Mouse (Mus musculus) cerebellum, adult 2 months (tissue): ENCODE data around the gene Selenoo. TPM values are rescaled to one million over a fixed set of nuclear protein-coding genes. Genes with fewer than 3 reads are reported as not detected.
A peak's percentile ranks its signal among the peaks of the same experiment; 100 is the strongest.

ENCODE experiments used
- DNase-seq, 2 experiments: peaks; one replicate each; pipeline ENCODE4 v3.0.0; 2021
- H3K27ac ChIP-seq: fragments of 200-500 bp; 2 replicates; pipeline ENCODE4 v1.5.1; 2012; ENCODE audit warnings: low read length, control low read depth, inconsistent platforms; ENCODE audit not compliant: insufficient read depth
- H3K27me3 ChIP-seq: fragments of 200-500 bp; 2 replicates; pipeline ENCODE4 v1.6.1; 2012; ENCODE audit warnings: inconsistent platforms, mild to moderate bottlenecking, low read length, moderate library complexity; ENCODE audit not compliant: control insufficient read depth, insufficient read depth
- H3K4me1 ChIP-seq: fragments of 200-500 bp; 2 replicates; pipeline ENCODE4 v1.6.1; 2011; ENCODE audit warnings: low read length; ENCODE audit not compliant: control insufficient read depth, insufficient read depth
- H3K4me3 ChIP-seq: fragments of 200-500 bp; replicated peaks from 2 replicates; pipeline ENCODE3; 2011; ENCODE audit warnings: mild to moderate bottlenecking, low read depth, low read length, control low read depth; ENCODE audit not compliant: insufficient read depth
- CTCF ChIP-seq: fragments of 200-500 bp; IDR thresholded peaks from 2 replicates; pipeline ENCODE4 v1.5.1; 2011; ENCODE audit warnings: low read depth, mild to moderate bottlenecking, control low read depth, low read length, moderate library complexity, borderline replicate concordance; ENCODE audit not compliant: insufficient read depth
- POLR2A ChIP-seq: fragments of 200-500 bp; IDR thresholded peaks from 2 replicates; pipeline ENCODE4 v1.6.1; 2011; ENCODE audit warnings: low read length, control low read depth, borderline replicate concordance; ENCODE audit not compliant: insufficient read depth
- WGBS: fragments of 180-500 bp; shearing (Covaris S2); methylation state at CpG from one replicate; pipeline ENCODE4 v1.1.7; 2018; 5-methylcytosine and 5-hydroxymethylcytosine counted together
- polyA plus RNA-seq: library from polyadenylated mRNA; depleted of rRNA; stranded (reverse); fragments of >200 nt; gene quantifications from 2 replicates; pipeline ENCODE4 v1.2.3, GENCODE M21; 2012

Gene Selenoo
- polyA plus RNA-seq, 1 experiment = 58.1 TPM

- WGBS = 85% methylated on average over 3 of the region's 3 CpGs
- Histone ChIP-seq H3K27ac (no peak overlapping the region), H3K4me1 (peaks cover 8% of the 10 kb centered on the region), H3K27me3 (no peaks in the 10 kb centered on the region), H3K4me3 (no peak overlapping the region)
- no peak for DNase-seq
- TF ChIP-seq POLR2A (no peak), CTCF (no peak)
These were observed 42.4 kb downstream of the Selenoo start for GRCm38 (mm10) chr15:89131316-89131715.

- Histone ChIP-seq H3K27ac (no peak overlapping the region), H3K4me3 (no peak overlapping the region), H3K4me1 (peaks cover 30% of the 10 kb centered on the region), H3K27me3 (no peaks in the 10 kb centered on the region)
- 98% methylated on average over 5 of the region's 5 CpGs for WGBS
- no peak for DNase-seq
- TF ChIP-seq CTCF (no peak), POLR2A (no peak)
These were observed 47.7 kb downstream of the Selenoo start for GRCm38 (mm10) chr15:89136461-89137155.

GRCm38 (mm10) chr15:89137378-89138045 is 48.6 kb downstream of the Selenoo start:
- Histone ChIP-seq H3K4me1 (peaks cover 30% of the 10 kb centered on the region), H3K4me3 (peak overlapping the region; percentile 43), H3K27ac (peak overlapping the region; percentile 97), H3K27me3 (no peaks in the 10 kb centered on the region)
- TF ChIP-seq CTCF (no peak), POLR2A (no peak)
- 35% methylated on average over 11 of the region's 11 CpGs for WGBS
- peak in 1 of 2 experiments; percentile 53 for DNase-seq

- Histone ChIP-seq H3K27me3 (no peaks in the 10 kb centered on the region), H3K4me3 (peak overlapping the region; percentile 40), H3K27ac (peak overlapping the region; percentile 97), H3K4me1 (peaks cover 30% of the 10 kb centered on the region)
- peak; percentile 64 for DNase-seq
- 20% methylated on average over 7 of the region's 7 CpGs for WGBS
- TF ChIP-seq CTCF (no peak), POLR2A (no peak)
These were observed 49.1 kb downstream of the Selenoo start for GRCm38 (mm10) chr15:89138046-89138405.

- H3K27me3 ChIP-seq = no peaks in the 10 kb centered on the region
- 89% methylated on average over 6 of the region's 6 CpGs for WGBS
- TF ChIP-seq POLR2A (no peak), CTCF (no peak)
- H3K4me1 ChIP-seq = peaks cover 30% of the 10 kb centered on the region
- peak overlapping the region; percentile 97 for H3K27ac ChIP-seq
- H3K4me3 ChIP-seq = peak overlapping the region; percentile 40
- DNase-seq = no peak
These were observed 49.6 kb downstream of the Selenoo start for GRCm38 (mm10) chr15:89138531-89138930.

GRCm38 (mm10) chr15:89140048-89140658 is 51.3 kb downstream of the Selenoo start:
- Histone ChIP-seq H3K4me3 (peak overlapping the region; percentile 73), H3K27me3 (no peaks in the 10 kb centered on the region), H3K27ac (peak overlapping the region; percentile 85), H3K4me1 (peaks cover 30% of the 10 kb centered on the region)
- WGBS = 1% methylated on average over 53 of the region's 53 CpGs
- peak; percentile 81 to 84 for DNase-seq
- peak; percentile 48 for TF ChIP-seq POLR2A
- no peak for TF ChIP-seq CTCF

- Histone ChIP-seq H3K27me3 (no peaks in the 10 kb centered on the region), H3K4me1 (peaks cover 30% of the 10 kb centered on the region), H3K4me3 (peak within 1 kb of the TSS; percentile 73), H3K27ac (peak within 1 kb of the TSS; percentile 85)
- TF ChIP-seq POLR2A (0 out of 2 replicates have a peak, but pooled peaks have one; percentile 26), CTCF (no peak)
- 2% methylated on average over 21 of the region's 21 CpGs for WGBS
- peak; percentile 76 to 80 for DNase-seq
These were observed 51.9 kb downstream of the Selenoo start, which contains the start of gene Mapk12 for GRCm38 (mm10) chr15:89140659-89141252. Gene Mapk12 (minus strand): TSS chr15:89140703.

- H3K4me1 ChIP-seq = peaks cover 34% of the 10 kb centered on the region
- 46% methylated on average over 5 of the region's 5 CpGs for WGBS
- no peak for TF ChIP-seq POLR2A
- no peak for TF ChIP-seq CTCF
- DNase-seq = no peak
- H3K4me3 ChIP-seq = no peak overlapping the region
- no peaks in the 10 kb centered on the region for H3K27me3 ChIP-seq
- H3K27ac ChIP-seq = no peak overlapping the region
These were observed 52.6 kb downstream of the Selenoo start for GRCm38 (mm10) chr15:89141443-89141842.
